Mouse (Mus musculus): ENCODE measurements around the gene Rps11.
"Not testable (repeated sequence)": the region's sequence is repeated elsewhere in the genome, so short reads cannot be mapped to it uniquely, and the experiment has no call there.

The Rps11 gene

GRCm38 (mm10) chr7:45131850-45132249 is 7.6 kb upstream of the Rps11 start:
- DNase-seq = no peak

- no peak for DNase-seq
Measured at GRCm38 (mm10) chr7:45129776-45130512, 5.7 kb upstream of the Rps11 start.

GRCm38 (mm10) chr7:45129318-45129717 is 5.1 kb upstream of the Rps11 start:
- no peak for DNase-seq

- peak; percentile 98 to 99 for DNase-seq
Measured at GRCm38 (mm10) chr7:45128624-45129246, 4.5 kb upstream of the Rps11 start, which contains the start of gene Rpl13a. Rpl13a (minus strand) TSS chr7:45128761.

- no peak for DNase-seq
Measured at GRCm38 (mm10) chr7:45127700-45128224, 3.5 kb upstream of the Rps11 start.

- no peak for DNase-seq
Measured at GRCm38 (mm10) chr7:45126844-45127699, 2.8 kb upstream of the Rps11 start.

- DNase-seq = no peak
Measured at GRCm38 (mm10) chr7:45126147-45126843, 2.1 kb upstream of the Rps11 start.

- DNase-seq = not testable (repeated sequence)
Measured at GRCm38 (mm10) chr7:45125649-45126048, 1.4 kb upstream of the Rps11 start.

- DNase-seq = no peak
Measured at GRCm38 (mm10) chr7:45125144-45125600, 933 bp upstream of the Rps11 start.

GRCm38 (mm10) chr7:45123186-45123570 is 1.1 kb downstream of the Rps11 start:
- no peak for DNase-seq

- no peak for DNase-seq
Measured at GRCm38 (mm10) chr7:45122561-45123185, 1.6 kb downstream of the Rps11 start.

GRCm38 (mm10) chr7:45121966-45122365 is 2.3 kb downstream of the Rps11 start:
- no peak for DNase-seq

- no peak for DNase-seq
Measured at GRCm38 (mm10) chr7:45121404-45121803, 2.8 kb downstream of the Rps11 start.

GRCm38 (mm10) chr7:45119780-45120709 is 4.2 kb downstream of the Rps11 start:
- no peak for DNase-seq

GRCm38 (mm10) chr7:45118336-45118735 is 5.9 kb downstream of the Rps11 start:
- DNase-seq = no peak

GRCm38 (mm10) chr7:45117566-45117965 is 6.7 kb downstream of the Rps11 start:
- DNase-seq = no peak

GRCm38 (mm10) chr7:45113476-45113875 is 10.8 kb downstream of the Rps11 start:
- no peak for DNase-seq

GRCm38 (mm10) chr7:45112529-45112928 is 11.7 kb downstream of the Rps11 start:
- DNase-seq = no peak

- no peak for DNase-seq
Measured at GRCm38 (mm10) chr7:45111940-45112339, 12.3 kb downstream of the Rps11 start.

GRCm38 (mm10) chr7:45110089-45110488 is 14.2 kb downstream of the Rps11 start:
- not testable (repeated sequence) for DNase-seq
